Mouse (Mus musculus) spleen, adult 2 months (tissue): ENCODE measurements at regions not wholly inside any gene's neighbourhood (a gene's known extent, or its start where the extent isn't known, plus 50 kb on each side); places are given as distances from the start of the nearest gene placed in this dataset.

Experiments
- DNase-seq, 2 experiments: peaks; one replicate each; pipeline versions ENCODE4 v3.0.0 to v3.0.0-alpha.2; 2012 to 2021; ENCODE audit warnings: low spot score in 2 of 2, low read depth in 1 of 2
- H3K27ac ChIP-seq: fragments of 200-500 bp; 2 replicates; pipeline ENCODE4 v1.5.1; 2012; ENCODE audit warnings: low read length, inconsistent platforms; ENCODE audit not compliant: insufficient read depth
- H3K27me3 ChIP-seq: fragments of 200-500 bp; 2 replicates; pipeline ENCODE4 v1.6.1; 2012; ENCODE audit warnings: mild to moderate bottlenecking, moderate library complexity, low read length, inconsistent platforms; ENCODE audit not compliant: control insufficient read depth, insufficient read depth
- H3K36me3 ChIP-seq: fragments of 200-500 bp; 2 replicates; pipeline ENCODE4 v1.6.1; 2012; ENCODE audit warnings: mild to moderate bottlenecking, low read length, inconsistent platforms; ENCODE audit not compliant: control insufficient read depth, insufficient read depth
- H3K4me1 ChIP-seq: fragments of 200-500 bp; 2 replicates; pipeline ENCODE4 v1.6.1; 2011; ENCODE audit warnings: inconsistent platforms; ENCODE audit not compliant: control insufficient read depth, insufficient read depth, insufficient read length
- H3K4me3 ChIP-seq: fragments of 200-500 bp; 2 replicates; pipeline ENCODE4 v1.5.1; 2011; ENCODE audit warnings: mild to moderate bottlenecking, inconsistent platforms; ENCODE audit not compliant: insufficient read depth, insufficient read length; ENCODE audit errors: extremely low read depth
- CTCF ChIP-seq: fragments of 200-500 bp; IDR thresholded peaks from 2 replicates; pipeline ENCODE4 v1.5.1; 2011; ENCODE audit warnings: mild to moderate bottlenecking, inconsistent platforms; ENCODE audit not compliant: insufficient read depth, insufficient read length, insufficient replicate concordance; ENCODE audit errors: extremely low read depth
- POLR2A ChIP-seq: fragments of 200-500 bp; IDR thresholded peaks from 2 replicates; pipeline ENCODE4 v1.6.1; 2011; ENCODE audit warnings: low read depth, low read length, inconsistent platforms
- WGBS: fragments of 180-500 bp; shearing (Covaris S2); methylation state at CpG from one replicate; pipeline ENCODE4 v1.1.7; 2018; 5-methylcytosine and 5-hydroxymethylcytosine counted together

- no peaks in the 10 kb centered on the region for H3K27me3 ChIP-seq
- WGBS: 77% methylated on average over 1 of the region's 1 CpGs
- H3K36me3 ChIP-seq: no peaks in the 10 kb centered on the region
- no peaks in the 10 kb centered on the region for H3K4me1 ChIP-seq
- no peak for TF ChIP-seq CTCF
- no peak for TF ChIP-seq POLR2A
- DNase-seq: no peak
- H3K27ac ChIP-seq: no peak overlapping the region
- no peak overlapping the region for H3K4me3 ChIP-seq
Observed at GRCm38 (mm10) chr3:37890202-37890601, 165.9 kb upstream of the Gm5148 start.

- 86% methylated on average over 6 of the region's 6 CpGs for WGBS
- Histone ChIP-seq H3K4me1 (no peaks in the 10 kb centered on the region), H3K27ac (no peak overlapping the region), H3K36me3 (no peaks in the 10 kb centered on the region), H3K27me3 (no peaks in the 10 kb centered on the region), H3K4me3 (no peak overlapping the region)
- DNase-seq: no peak
- TF ChIP-seq POLR2A: no peak
- TF ChIP-seq CTCF: no peak
Observed at GRCm38 (mm10) chr3:37888455-37888854, 164.2 kb upstream of the Gm5148 start.

- no peak for TF ChIP-seq POLR2A
- TF ChIP-seq CTCF: no peak
- H3K27ac ChIP-seq: no peak overlapping the region
- no peak for DNase-seq
- no peaks in the 10 kb centered on the region for H3K36me3 ChIP-seq
- H3K27me3 ChIP-seq: no peaks in the 10 kb centered on the region
- no peaks in the 10 kb centered on the region for H3K4me1 ChIP-seq
- H3K4me3 ChIP-seq: no peak overlapping the region
- 90% methylated on average over 3 of the region's 3 CpGs for WGBS
Observed at GRCm38 (mm10) chr3:37887711-37888110, 163.4 kb upstream of the Gm5148 start.

GRCm38 (mm10) chr3:37886705-37887454 is 162.6 kb upstream of the Gm5148 start:
- H3K36me3 ChIP-seq: no peaks in the 10 kb centered on the region
- no peaks in the 10 kb centered on the region for H3K4me1 ChIP-seq
- no peaks in the 10 kb centered on the region for H3K27me3 ChIP-seq
- 85% methylated on average over 3 of the region's 3 CpGs for WGBS
- no peak overlapping the region for H3K4me3 ChIP-seq
- DNase-seq: no peak
- TF ChIP-seq POLR2A (no peak), CTCF (no peak)
- H3K27ac ChIP-seq: no peak overlapping the region

DNA sequence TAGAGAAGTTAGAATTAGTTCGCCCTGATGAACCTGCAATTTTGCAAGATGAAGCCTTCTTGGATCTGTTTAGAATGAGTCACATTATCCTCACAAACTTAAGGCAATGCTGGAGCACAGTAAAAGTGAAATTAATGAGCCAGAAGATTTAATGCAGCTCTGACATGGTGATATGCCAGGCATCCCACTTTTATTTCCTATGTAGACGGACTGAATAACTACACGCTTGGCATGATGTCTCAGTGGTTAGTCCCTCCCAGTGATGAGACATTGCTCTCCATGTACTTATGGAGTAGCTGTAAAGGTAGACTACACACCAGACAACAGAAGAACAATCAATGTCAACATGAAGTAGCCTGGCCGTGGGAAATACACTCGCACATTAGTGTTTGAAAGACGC is 161.5 kb upstream of the Gm5148 start:
- TF ChIP-seq POLR2A: no peak
- no peak for TF ChIP-seq CTCF
- no peak overlapping the region for H3K4me3 ChIP-seq
- H3K27ac ChIP-seq: no peak overlapping the region
- H3K4me1 ChIP-seq: no peaks in the 10 kb centered on the region
- DNase-seq: no peak
- no peaks in the 10 kb centered on the region for H3K27me3 ChIP-seq
- 91% methylated on average over 6 of the region's 6 CpGs for WGBS
- H3K36me3 ChIP-seq: no peaks in the 10 kb centered on the region

- Histone ChIP-seq H3K4me1 (no peaks in the 10 kb centered on the region), H3K36me3 (no peaks in the 10 kb centered on the region), H3K4me3 (no peak overlapping the region), H3K27me3 (no peaks in the 10 kb centered on the region), H3K27ac (no peak overlapping the region)
- 84% methylated on average over 5 of the region's 5 CpGs for WGBS
- no peak for DNase-seq
- TF ChIP-seq POLR2A (no peak), CTCF (no peak)
Observed at GRCm38 (mm10) chr3:37882417-37882816, 158.1 kb upstream of the Gm5148 start.

GRCm38 (mm10) chr3:37881016-37881415 is 156.7 kb upstream of the Gm5148 start:
- Histone ChIP-seq H3K4me1 (no peaks in the 10 kb centered on the region), H3K4me3 (no peak overlapping the region), H3K27me3 (no peaks in the 10 kb centered on the region), H3K27ac (no peak overlapping the region), H3K36me3 (no peaks in the 10 kb centered on the region)
- WGBS: 87% methylated on average over 2 of the region's 2 CpGs
- TF ChIP-seq POLR2A (no peak), CTCF (no peak)
- DNase-seq: no peak
